Comparison of ENCODE assay signal across 22 mouse cellular contexts in the genomic region with DNA sequence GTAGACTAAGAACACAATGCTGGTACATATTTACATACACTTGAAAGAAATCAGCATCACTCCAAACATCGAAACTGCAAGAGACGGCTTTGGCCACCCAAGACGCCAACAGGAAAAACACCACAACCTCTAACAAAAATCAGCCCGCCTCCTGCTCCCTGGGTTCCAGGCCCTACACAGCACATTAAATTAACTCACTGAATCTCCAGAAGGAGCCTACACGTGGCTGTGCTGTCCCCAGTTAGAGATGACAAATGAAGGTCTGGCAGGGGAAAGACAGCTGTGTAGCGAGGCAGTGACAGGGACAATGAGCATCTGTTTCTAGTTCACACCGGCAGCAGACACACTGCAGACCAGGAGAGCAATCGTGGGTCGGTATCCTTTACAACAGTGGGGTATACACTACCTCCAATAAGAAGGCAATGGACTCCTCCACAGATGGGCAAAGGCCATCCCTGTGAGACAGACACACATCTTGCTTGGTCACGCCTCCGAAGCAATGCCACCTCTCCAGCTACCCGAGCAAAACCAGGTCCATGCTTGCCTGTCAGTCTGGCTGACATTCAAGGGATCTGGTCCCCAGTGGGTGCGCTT.
"Had no signal": no experiment of that assay in that cellular context is flagged by ENCODE, and none has a peak within 500 bp of the region (broad histone marks: within the 10 kb centered on the region; RNA-seq: fewer than 3 reads in every experiment).

No protein-coding gene starts in this region.

- DNase-seq: kidney, adult 2 months; kidney, postnatal 25 days; layer of hippocampus, adult 9-11 months; liver; lung, adult 2 months; retina, postnatal 1 day; right cerebral cortex, postnatal 25 days; spleen, adult 18-20 months; thymus, postnatal 25 days had no signal

- H3K4me2 ChIP-seq: limb, embryonic 13.5 days; liver, embryonic 12.5 days; liver, embryonic 15.5 days; midbrain, embryonic 12.5 days; midbrain, embryonic 15.5 days; neural tube, embryonic 13.5 days; stomach, embryonic 15.5 days had no signal

- H3K36me3 ChIP-seq: limb, embryonic 10.5 days; limb, embryonic 13.5 days; liver, embryonic 12.5 days; liver, embryonic 15.5 days; midbrain, embryonic 12.5 days; midbrain, embryonic 15.5 days; neural tube, embryonic 13.5 days; stomach, embryonic 15.5 days had no signal

- H3K27ac ChIP-seq: kidney, postnatal 0 days; layer of hippocampus, adult 2 months; limb, embryonic 10.5 days; limb, embryonic 13.5 days; liver, embryonic 12.5 days; liver, embryonic 15.5 days; macrophage; midbrain, embryonic 12.5 days; midbrain, embryonic 15.5 days; neural tube, embryonic 13.5 days; stomach, embryonic 15.5 days had no signal

- H3K4me3 ChIP-seq: layer of hippocampus, adult 2 months; limb, embryonic 10.5 days; limb, embryonic 13.5 days; liver, embryonic 12.5 days; liver, embryonic 15.5 days; midbrain, embryonic 12.5 days; midbrain, embryonic 15.5 days; myocyte; neural tube, embryonic 13.5 days; stomach, embryonic 15.5 days had no signal

- H3K9ac ChIP-seq: limb, embryonic 13.5 days; liver, embryonic 12.5 days; liver, embryonic 15.5 days; midbrain, embryonic 12.5 days; midbrain, embryonic 15.5 days; neural tube, embryonic 13.5 days; stomach, embryonic 15.5 days had no signal

- H3K27me3 ChIP-seq: limb, embryonic 13.5 days; liver, embryonic 12.5 days; midbrain, embryonic 12.5 days; midbrain, embryonic 15.5 days; neural tube, embryonic 13.5 days; stomach, embryonic 15.5 days had no signal

- ATAC-seq: intestine, postnatal 0 days; liver, embryonic 12.5 days; midbrain, embryonic 15.5 days had no signal

- H3K4me1 ChIP-seq: limb, embryonic 10.5 days; limb, embryonic 13.5 days; liver, embryonic 12.5 days; liver, embryonic 15.5 days; neural tube, embryonic 13.5 days; stomach, embryonic 15.5 days had no signal

- H3K9me3 ChIP-seq: limb, embryonic 10.5 days; limb, embryonic 13.5 days; liver, embryonic 12.5 days; liver, embryonic 15.5 days; midbrain, embryonic 12.5 days; midbrain, embryonic 15.5 days; neural tube, embryonic 13.5 days; stomach, embryonic 15.5 days had no signal
